In the genomic region with DNA sequence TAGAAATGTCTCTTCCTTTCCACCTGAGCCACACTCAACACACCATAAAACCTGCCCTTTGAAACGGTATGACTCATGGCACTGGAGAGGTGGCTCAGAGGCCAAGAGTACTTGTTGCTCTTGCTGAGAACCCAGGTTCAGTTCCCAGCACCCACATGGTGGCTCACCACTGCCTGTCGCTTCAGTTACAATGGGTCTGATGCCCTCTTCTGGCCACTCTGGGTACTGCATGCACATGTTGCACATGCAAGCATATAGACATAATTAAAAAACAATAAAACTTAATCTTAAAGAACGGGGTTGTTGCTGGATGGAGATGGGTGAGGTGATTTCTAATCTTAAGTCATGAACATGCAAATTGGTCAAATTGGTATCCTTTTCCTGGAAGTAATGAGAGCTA, we compare ENCODE assay signal across 1 mouse cellular context.
TF ChIP-seq lines count a peak whose summit lies in the region.

No protein-coding gene starts in this region.

TF ChIP-seq in ES-E14, 5 proteins besides CTCF, POLR2A, EP300 and RAD21 (continued from another document):
- TF ChIP-seq ZNF384 (IDR thresholded peaks at IDR 0.05; ENCODE audit: low read depth, low read length) (no peak), ZC3H11A (IDR thresholded peaks at IDR 0.05; ENCODE audit: borderline replicate concordance, low read depth, low read length) (no peak), MAFK (IDR thresholded peaks at IDR 0.05; ENCODE audit: insufficient read depth, low read depth, low read length) (no peak), CHD2 (IDR thresholded peaks at IDR 0.05; ENCODE audit: low read depth, low read length) (no peak)
